Mouse (Mus musculus) heart, embryonic 13.5 days (tissue): ENCODE results near the gene Utp15. TPM values are rescaled to one million over a fixed set of nuclear protein-coding genes. Genes with fewer than 3 reads are reported as not detected.

ENCODE experiments used
- ATAC-seq: fragments of 200-750 bp; cut with Nextera tagmentation; 2 replicates; pipeline ENCODE4 v1.8.0; 2017; ENCODE audit warnings: moderate TSS enrichment; ENCODE audit not compliant: insufficient number of reproducible peaks, low FRiP score, low TSS enrichment; ENCODE audit errors: extremely low read depth
- H3K27ac ChIP-seq: fragments of 300-500 bp; sonication (generic); replicated peaks from 2 replicates; pipeline ENCODE4 v1.5.1; 2015; ENCODE audit warnings: moderate library complexity, mild to moderate bottlenecking, inconsistent platforms
- H3K27me3 ChIP-seq: fragments of 300-500 bp; sonication (generic); replicated peaks from 2 replicates; pipeline ENCODE4 v1.6.1; 2015; ENCODE audit warnings: mild to moderate bottlenecking, inconsistent platforms
- H3K36me3 ChIP-seq: fragments of 300-500 bp; sonication (generic); 2 replicates; pipeline ENCODE4 v1.6.1; 2015; ENCODE audit warnings: mild to moderate bottlenecking, inconsistent platforms
- H3K4me1 ChIP-seq: fragments of 300-500 bp; sonication (generic); 2 replicates; pipeline ENCODE4 v1.6.1; 2015; ENCODE audit warnings: inconsistent platforms
- H3K4me2 ChIP-seq: fragments of 300-500 bp; sonication (generic); 2 replicates; pipeline ENCODE4 v1.6.1; 2015; ENCODE audit warnings: inconsistent platforms, mild to moderate bottlenecking, moderate library complexity
- H3K4me3 ChIP-seq: fragments of 300-500 bp; sonication (generic); 2 replicates; pipeline ENCODE4 v1.5.1; 2015; ENCODE audit warnings: moderate library complexity, mild to moderate bottlenecking, inconsistent platforms
- H3K9ac ChIP-seq: fragments of 300-500 bp; sonication (generic); 2 replicates; pipeline ENCODE4 v1.6.1; 2015; ENCODE audit warnings: inconsistent platforms, mild to moderate bottlenecking, moderate library complexity
- H3K9me3 ChIP-seq: fragments of 300-500 bp; sonication (generic); 2 replicates; pipeline ENCODE4 v1.6.1; 2016; ENCODE audit warnings: inconsistent platforms
- WGBS: fragments of 180-500 bp; shearing (Covaris S2); methylation state at CpG from one replicate; pipeline ENCODE4 v1.1.7; 2015; ENCODE audit warnings: mixed read lengths; 5-methylcytosine and 5-hydroxymethylcytosine counted together
- polyA plus RNA-seq: library from polyadenylated mRNA; unstranded; fragments of >200 nt; fragmentation: Nextera tagmentation; extraction: Ambion mirVana; gene quantifications from 2 replicates; pipeline ENCODE4 v1.2.1, GENCODE M21; 2015

Gene Utp15
- polyA plus RNA-seq, result 13.5 and 15.0 TPM in 2 replicates

DNA sequence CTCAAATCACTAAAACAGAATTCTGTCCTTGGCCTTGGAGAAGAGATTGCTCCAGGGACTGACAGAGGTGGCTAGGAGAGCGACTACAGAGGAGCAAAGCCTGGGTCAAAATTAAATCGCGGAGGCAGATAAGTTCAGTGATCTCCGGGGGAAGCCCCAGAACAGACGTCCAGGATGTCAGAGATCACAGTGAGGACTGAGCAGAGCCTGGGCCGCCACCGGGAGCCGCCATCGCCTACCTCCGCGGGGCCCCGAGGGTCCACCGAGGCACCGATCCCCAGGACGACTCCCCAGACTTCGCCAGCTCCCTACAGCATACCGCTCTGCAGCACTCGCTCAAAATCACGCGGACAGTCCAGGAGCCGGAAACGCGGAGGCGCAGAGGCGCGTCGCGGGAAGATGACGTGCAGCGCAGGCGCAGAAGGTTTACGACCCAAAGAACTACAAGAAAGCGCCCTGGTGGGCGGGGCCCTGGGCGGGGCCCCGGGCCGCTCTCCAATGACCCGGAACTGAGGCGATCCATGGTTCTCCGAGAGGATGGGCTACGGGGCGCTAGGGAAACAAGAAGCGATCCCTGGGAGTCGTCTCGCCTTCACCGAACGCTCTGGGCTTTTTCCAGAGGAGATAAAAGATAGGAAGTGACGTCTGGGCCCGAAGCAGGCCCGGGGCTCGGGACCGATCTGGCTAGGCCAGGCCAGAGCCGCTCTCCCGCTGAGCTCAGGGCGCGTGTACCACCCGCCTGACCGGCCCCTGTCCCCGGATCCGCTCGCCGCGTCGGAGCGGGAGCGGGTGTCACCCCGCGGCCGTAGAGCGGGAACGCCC lies at the start of gene Utp15, which contains the start of gene Ankra2:
Utp15 (minus strand) TSS at position 406 of the 822 bp plus-strand sequence.
Ankra2 (plus strand) TSS at position 439 of the 822 bp plus-strand sequence.
- H3K36me3 ChIP-seq, result peaks cover 34% of the 10 kb centered on the region
- WGBS, result 0% methylated on average over 71 of the region's 71 CpGs
- peaks cover 23% of the 10 kb centered on the region for H3K4me1 ChIP-seq
- ATAC-seq, result peak; percentile 98
- H3K4me2 ChIP-seq, result peak within 1 kb of the TSS; percentile 91
- H3K9me3 ChIP-seq, result no peaks in the 10 kb centered on the region
- H3K27me3 ChIP-seq, result no peaks in the 10 kb centered on the region
- H3K4me3 ChIP-seq, result peak within 1 kb of the TSS; percentile 74
- H3K9ac ChIP-seq, result peak within 1 kb of the TSS; percentile 91
- peak within 1 kb of the TSS; percentile 96 for H3K27ac ChIP-seq

DNA sequence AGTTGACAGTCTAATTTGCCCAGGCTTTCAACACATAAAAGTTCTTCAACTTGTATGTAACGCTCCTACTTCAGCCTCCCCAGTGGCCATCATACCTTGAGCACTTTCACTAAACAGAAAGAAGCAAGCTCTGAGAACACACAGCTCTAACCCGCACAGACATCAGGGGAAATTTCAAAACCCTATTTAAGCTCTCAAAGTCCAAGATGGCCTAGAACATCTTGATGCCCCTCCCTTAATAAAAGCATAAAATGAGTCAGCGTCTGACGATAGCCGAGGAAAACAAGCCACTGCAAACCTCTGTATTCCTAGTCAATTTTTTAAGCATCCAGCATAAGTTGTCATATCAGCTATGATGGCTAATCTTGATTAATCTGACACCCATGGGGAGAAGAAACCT lies 48.8 kb upstream of the Utp15 start:
- Histone ChIP-seq H3K4me2 (no peak overlapping the region), H3K4me3 (no peak overlapping the region), H3K27ac (no peak overlapping the region), H3K9me3 (no peaks in the 10 kb centered on the region), H3K36me3 (peaks cover 71% of the 10 kb centered on the region), H3K4me1 (peaks cover 24% of the 10 kb centered on the region), H3K27me3 (no peaks in the 10 kb centered on the region), H3K9ac (no peak overlapping the region)
- WGBS, result 90% methylated on average over 5 of the region's 5 CpGs
- no peak for ATAC-seq

DNA sequence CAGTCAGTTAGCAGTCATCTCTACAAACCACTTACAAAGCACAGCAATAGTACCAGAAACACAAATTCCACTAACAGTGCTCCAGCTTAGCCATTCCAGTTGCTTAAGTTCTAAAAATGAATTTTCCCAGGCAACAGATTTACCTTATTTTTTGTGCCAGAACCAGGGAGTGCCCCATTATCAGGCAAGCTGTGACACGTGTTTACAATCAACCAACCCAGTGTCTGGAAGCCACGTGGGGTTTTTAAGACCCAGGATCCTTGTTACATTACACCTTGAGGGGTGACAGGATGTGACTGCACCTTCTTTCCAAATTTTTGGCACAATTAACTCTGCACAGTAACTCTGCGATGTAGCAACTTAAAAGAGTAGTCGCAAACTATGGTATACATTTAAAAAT lies 45.9 kb upstream of the Utp15 start:
- 79% methylated on average over 4 of the region's 4 CpGs for WGBS
- Histone ChIP-seq H3K4me1 (peaks cover 13% of the 10 kb centered on the region), H3K36me3 (peaks cover 60% of the 10 kb centered on the region), H3K9ac (no peak overlapping the region), H3K27ac (no peak overlapping the region), H3K4me3 (no peak overlapping the region), H3K9me3 (no peaks in the 10 kb centered on the region), H3K4me2 (no peak overlapping the region), H3K27me3 (no peaks in the 10 kb centered on the region)
- no peak for ATAC-seq

DNA sequence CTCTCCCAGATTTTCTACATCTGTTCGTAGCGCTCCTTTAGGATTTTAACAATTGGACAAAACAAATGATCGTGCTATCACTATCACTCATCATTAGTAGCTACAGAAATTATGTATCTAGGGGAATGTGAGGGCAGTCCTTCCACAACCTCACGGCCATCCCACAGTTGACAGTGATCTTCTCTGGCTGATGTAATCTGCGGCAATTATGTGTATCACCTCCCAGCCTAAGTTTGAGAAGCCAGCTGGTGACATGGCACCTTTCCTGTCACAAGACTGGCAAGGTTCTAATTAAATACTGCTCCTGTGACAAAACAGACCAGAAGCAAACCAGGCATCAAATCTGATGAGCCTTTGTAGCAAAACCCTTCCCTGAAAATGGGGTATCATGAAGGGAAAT lies 45.2 kb upstream of the Utp15 start:
- WGBS, result 72% methylated on average over 5 of the region's 5 CpGs
- no peak overlapping the region for H3K9ac ChIP-seq
- no peaks in the 10 kb centered on the region for H3K9me3 ChIP-seq
- ATAC-seq, result no peak
- H3K27ac ChIP-seq, result no peak overlapping the region
- H3K4me2 ChIP-seq, result no peak overlapping the region
- no peaks in the 10 kb centered on the region for H3K27me3 ChIP-seq
- peaks cover 53% of the 10 kb centered on the region for H3K36me3 ChIP-seq
- H3K4me3 ChIP-seq, result no peak overlapping the region
- peaks cover 13% of the 10 kb centered on the region for H3K4me1 ChIP-seq

DNA sequence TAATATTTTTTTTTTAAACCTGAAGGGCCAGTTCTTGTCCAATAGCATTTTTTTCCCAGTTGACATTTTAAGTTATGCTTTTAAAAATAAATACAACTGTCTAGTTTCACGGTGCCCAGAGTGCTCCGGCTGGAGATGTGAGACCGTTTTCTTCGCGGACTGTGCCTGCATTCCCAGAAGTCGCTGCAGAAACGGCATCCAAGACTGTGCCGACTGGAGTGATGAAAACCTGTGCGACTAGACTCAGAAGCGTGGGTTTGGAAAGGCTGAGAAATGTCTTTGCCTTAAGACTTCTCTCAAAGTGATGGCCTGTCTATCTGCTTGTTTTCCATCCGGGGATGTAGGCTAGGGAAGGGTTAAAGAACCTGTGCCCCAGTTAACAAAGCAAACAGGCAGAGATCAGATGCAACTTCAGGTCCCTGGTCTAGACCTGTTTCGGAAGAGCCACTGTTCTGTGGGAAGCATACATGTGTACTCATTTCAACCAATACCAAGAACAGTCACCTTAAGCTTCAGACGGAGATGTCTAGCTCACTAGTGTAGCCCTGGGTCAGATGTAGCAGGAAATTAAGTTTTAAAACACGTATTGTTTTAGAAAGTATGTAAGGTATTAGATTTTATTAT lies 44.1 kb upstream of the Utp15 start:
- no peaks in the 10 kb centered on the region for H3K27me3 ChIP-seq
- no peaks in the 10 kb centered on the region for H3K9me3 ChIP-seq
- no peak for ATAC-seq
- peak overlapping the region; percentile 33; the same call in 1 of the 2 replicates for H3K9ac ChIP-seq
- H3K4me1 ChIP-seq, result peaks cover 13% of the 10 kb centered on the region
- H3K4me3 ChIP-seq, result no peak overlapping the region
- peak overlapping the region; percentile 30 for H3K4me2 ChIP-seq
- peaks cover 43% of the 10 kb centered on the region for H3K36me3 ChIP-seq
- H3K27ac ChIP-seq, result no peak overlapping the region
- 36% methylated on average over 14 of the region's 14 CpGs for WGBS

DNA sequence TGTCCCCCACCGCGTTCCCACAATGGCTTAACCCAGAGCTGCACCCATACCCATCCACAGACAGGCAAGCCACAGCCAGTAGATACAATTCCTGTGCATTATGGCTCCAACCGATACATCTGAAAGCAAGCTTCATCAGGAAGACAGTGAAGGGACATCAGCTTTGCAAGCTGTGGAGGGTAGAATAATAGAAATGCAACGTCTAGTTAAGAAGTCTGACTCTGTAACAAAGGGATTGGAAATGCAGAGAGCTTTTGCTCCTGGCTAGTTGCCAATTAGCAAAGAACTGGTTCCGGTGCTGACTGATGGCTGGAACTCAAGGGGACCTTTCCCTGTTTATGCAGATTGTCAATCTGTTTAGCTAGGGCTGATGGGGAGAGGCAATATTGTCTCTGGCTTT lies 43.6 kb upstream of the Utp15 start:
- WGBS, result 36% methylated on average over 5 of the region's 5 CpGs
- Histone ChIP-seq H3K9ac (peak overlapping the region; percentile 25; the same call in 1 of the 2 replicates), H3K4me1 (peaks cover 13% of the 10 kb centered on the region), H3K9me3 (no peaks in the 10 kb centered on the region), H3K4me2 (peak overlapping the region; percentile 30; the same call in 1 of the 2 replicates), H3K36me3 (peaks cover 37% of the 10 kb centered on the region), H3K27me3 (no peaks in the 10 kb centered on the region), H3K27ac (no peak overlapping the region), H3K4me3 (no peak overlapping the region)
- ATAC-seq, result no peak

DNA sequence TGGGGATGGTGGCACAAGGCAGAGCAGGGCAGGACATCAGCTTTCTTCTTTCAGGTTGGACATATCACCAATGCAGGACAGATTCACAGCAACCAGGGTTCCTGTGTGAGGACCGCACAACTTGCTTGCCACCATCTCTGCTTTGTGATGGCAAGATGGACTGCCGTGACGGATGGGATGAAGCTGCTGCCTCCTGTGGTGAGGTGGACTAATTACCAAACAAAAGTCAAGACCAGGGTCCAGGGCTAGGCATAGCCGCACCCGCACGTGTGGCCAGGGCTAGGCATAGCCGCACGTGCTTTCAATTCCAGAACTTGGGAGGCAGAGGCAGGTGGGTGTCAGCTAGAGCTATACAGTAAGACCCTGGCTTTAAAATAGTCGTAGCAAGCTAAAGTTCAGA lies 42.4 kb upstream of the Utp15 start:
- Histone ChIP-seq H3K36me3 (peaks cover 26% of the 10 kb centered on the region), H3K9me3 (no peaks in the 10 kb centered on the region), H3K9ac (no peak overlapping the region), H3K4me2 (no peak overlapping the region), H3K4me1 (peaks cover 13% of the 10 kb centered on the region), H3K27ac (no peak overlapping the region), H3K27me3 (no peaks in the 10 kb centered on the region), H3K4me3 (no peak overlapping the region)
- no peak for ATAC-seq
- 83% methylated on average over 9 of the region's 9 CpGs for WGBS

- 0 out of 2 replicates have a peak overlapping the region, but pooled peaks have one; percentile 5 for H3K4me3 ChIP-seq
- 53% methylated on average over 21 of the region's 21 CpGs for WGBS
- H3K9ac ChIP-seq, result no peak overlapping the region
- no peaks in the 10 kb centered on the region; the same call in 1 of the 2 replicates for H3K27me3 ChIP-seq
- ATAC-seq, result no peak
- H3K27ac ChIP-seq, result no peak overlapping the region
- no peaks in the 10 kb centered on the region for H3K9me3 ChIP-seq
- no peaks in the 10 kb centered on the region for H3K4me1 ChIP-seq
- no peaks in the 10 kb centered on the region for H3K36me3 ChIP-seq
- H3K4me2 ChIP-seq, result peak overlapping the region; percentile 29
These were observed 36.3 kb upstream of the Utp15 start for GRCm38 (mm10) chr13:98298833-98299758.

DNA sequence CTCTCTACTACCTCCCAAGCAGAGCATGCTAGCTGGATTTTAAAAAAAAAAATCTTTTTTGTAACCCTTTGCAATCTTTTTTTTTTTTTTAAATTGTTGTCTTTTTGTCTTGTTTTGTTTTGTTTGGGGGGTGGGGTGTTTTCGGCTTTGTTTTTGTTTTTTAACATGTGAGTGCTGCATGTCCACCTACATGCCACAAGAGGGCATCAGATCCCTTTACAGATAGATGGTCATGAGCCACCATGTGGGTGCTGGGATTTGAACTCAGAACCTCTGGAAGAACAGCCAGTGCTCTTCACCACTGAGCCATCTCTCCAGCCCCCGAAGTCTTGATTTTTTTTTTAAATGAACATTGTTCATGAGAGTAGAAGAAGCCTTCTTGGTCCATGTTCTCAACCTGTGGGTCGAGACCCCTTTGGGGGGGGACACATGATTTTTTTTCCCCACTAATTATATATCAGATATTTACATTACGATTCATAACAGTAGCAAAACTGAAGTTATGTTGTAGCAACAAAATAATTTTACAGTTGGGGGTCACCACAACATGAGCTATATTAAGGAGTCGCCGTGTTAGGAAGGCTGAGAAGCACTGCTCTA lies 35.1 kb upstream of the Utp15 start:
- no peak for ATAC-seq
- 86% methylated on average over 6 of the region's 6 CpGs for WGBS
- H3K9ac ChIP-seq, result no peak overlapping the region
- no peak overlapping the region for H3K27ac ChIP-seq
- no peak overlapping the region for H3K4me3 ChIP-seq
- peaks cover 8% of the 10 kb centered on the region for H3K4me1 ChIP-seq
- H3K36me3 ChIP-seq, result no peaks in the 10 kb centered on the region
- H3K9me3 ChIP-seq, result no peaks in the 10 kb centered on the region
- H3K27me3 ChIP-seq, result no peaks in the 10 kb centered on the region; the same call in 1 of the 2 replicates
- H3K4me2 ChIP-seq, result no peak overlapping the region

DNA sequence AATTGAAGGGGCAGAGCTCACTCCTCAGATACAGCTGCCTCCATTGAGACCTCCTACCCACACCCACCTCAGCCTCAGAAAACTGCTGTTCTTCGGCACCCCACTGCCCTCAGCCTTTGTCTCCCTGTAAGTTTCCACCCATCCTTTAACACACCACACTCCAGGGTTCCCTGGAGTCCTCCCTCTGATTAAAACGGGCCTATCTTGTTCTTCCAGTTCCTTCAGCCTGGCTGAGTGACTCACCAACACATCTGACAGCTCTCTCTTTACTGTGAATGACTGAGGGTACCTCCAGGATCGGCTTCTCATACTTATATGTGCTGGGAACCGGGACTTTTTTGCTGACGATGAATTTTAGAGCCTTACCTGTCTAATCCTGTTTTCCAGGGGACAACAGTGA lies 33.2 kb upstream of the Utp15 start:
- Histone ChIP-seq H3K27me3 (no peaks in the 10 kb centered on the region; the same call in 1 of the 2 replicates), H3K4me3 (no peak overlapping the region), H3K9me3 (no peaks in the 10 kb centered on the region), H3K4me2 (no peak overlapping the region), H3K36me3 (no peaks in the 10 kb centered on the region), H3K9ac (no peak overlapping the region), H3K4me1 (peaks cover 10% of the 10 kb centered on the region), H3K27ac (no peak overlapping the region)
- ATAC-seq, result no peak
- 41% methylated on average over 5 of the region's 5 CpGs for WGBS
